Mouse (Mus musculus): ENCODE data around the gene Phgr1. TPM values are rescaled to one million over a fixed set of nuclear protein-coding genes. Genes with fewer than 3 reads are reported as not detected.

Phgr1 gene
- polyA plus RNA-seq (2015; fragmentation: Nextera tagmentation; extraction: Ambion mirVana): not detected in 2 replicates

DNA sequence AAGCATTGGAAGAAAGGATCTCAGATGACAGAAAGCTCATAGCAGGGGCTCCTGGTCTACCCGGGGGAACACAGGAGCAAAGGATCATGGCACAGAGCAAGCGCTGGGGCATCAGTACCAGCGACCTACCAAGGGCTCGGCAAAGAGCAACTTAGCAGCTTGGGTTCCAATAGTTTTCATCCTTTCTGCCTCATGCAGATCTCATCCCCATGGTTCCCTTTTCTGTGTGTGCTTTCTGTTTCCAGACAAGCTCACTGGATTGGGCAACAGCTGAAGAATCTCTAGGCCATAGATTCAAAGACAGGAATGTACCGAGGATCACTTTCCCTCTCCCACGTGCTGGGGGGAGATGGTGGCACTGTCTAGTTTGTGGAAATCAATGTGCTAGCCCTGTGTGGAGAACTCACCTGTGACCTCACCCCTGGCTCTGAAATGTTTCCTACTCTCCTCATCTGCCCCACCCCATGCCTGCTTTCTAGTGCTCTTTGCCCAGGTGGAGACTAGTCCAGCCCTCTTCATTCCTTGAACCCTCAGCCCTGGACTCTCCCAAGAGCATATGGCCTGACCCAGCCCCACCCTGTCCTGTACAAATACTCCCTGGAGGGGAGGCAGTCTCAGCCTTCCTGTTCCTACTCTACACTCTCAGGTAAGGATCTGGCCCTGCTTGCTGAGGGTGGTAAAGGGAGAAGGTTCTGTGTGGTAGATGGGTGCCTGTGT is at the start of gene Phgr1:
Gene Phgr1, plus strand, starts transcription at position 612 of the 717 bp plus-strand sequence.
- WGBS: 84% methylated on average over 6 of the region's 6 CpGs
- no peak for ATAC-seq (replicated peaks)

DNA sequence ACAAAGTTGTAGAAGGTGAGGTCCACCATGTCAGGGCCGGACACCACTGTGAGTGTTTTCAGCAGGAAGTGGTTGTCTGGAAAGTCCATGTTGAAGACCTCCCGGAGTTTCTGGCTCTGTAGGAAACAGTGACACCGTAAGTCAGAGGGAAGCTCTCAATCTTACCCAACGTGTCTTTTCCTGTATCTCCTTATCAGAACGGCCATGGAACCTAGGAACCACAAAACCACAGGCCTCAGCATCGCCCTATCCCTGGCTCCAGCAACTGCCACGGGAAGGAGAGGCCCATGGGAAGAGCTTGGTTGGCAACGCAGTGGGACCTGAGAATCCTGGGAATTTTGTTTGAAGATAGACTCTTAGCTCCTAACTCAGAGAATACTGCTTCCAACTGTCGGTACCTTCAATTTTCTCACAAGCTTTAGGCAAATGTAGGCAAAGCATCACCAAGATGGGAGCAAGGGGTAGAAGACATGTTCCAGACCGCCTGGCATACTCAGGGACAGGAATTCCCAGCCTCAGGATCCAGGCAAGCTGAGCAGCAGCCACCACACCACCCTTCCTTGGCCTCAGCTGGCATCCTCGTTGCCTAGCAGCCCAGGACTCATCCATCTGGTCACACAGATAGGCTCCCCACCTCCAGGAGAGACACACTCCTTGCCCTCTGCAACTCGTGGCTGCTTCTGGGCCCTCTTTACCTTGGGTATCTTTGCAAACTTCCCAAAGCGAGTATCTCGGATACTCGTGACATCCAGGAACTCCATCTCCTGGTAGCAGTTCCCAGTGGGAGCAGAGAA is 48.7 kb upstream of the Phgr1 start:
- WGBS: 87% methylated on average over 15 of the region's 15 CpGs

More for the DNA sequence above, at the start of gene Phgr1:
- H3K9ac ChIP-seq (replicated peaks): no peak within 1 kb of the TSS
- peaks cover 18% of the 10 kb centered on the region for H3K4me1 ChIP-seq
- H3K9me3 ChIP-seq: no peaks in the 10 kb centered on the region
- H3K36me3 ChIP-seq: no peaks in the 10 kb centered on the region
- no peak within 1 kb of the TSS for H3K4me2 ChIP-seq (replicated peaks)
- H3K4me3 ChIP-seq: no peak within 1 kb of the TSS
- no peaks in the 10 kb centered on the region for H3K27me3 ChIP-seq
- H3K27ac ChIP-seq (replicated peaks): no peak within 1 kb of the TSS

DNA sequence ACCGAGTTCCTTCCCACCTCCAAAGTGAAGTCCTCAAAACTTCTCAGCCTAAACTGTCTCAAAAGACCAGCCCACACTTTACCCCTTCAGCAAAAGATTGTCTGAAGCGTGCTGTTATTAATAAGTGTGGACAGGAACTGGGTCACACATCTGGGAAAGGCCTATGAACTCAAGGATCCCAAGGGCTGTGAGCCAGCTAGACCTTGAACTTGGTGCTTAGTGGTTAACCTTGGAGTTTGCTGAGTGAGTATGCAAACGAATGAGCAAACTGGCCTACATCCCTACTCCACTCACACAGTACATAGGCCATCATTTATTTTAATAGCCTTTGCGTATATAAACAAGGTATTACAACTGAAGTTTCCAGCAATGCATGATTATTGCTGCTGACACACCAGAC is 47.1 kb upstream of the Phgr1 start:
- Histone ChIP-seq H3K9ac (replicated peaks) (no peak overlapping the region), H3K9me3 (no peaks in the 10 kb centered on the region), H3K27ac (replicated peaks) (no peak overlapping the region), H3K27me3 (no peaks in the 10 kb centered on the region), H3K4me1 (peaks cover 9% of the 10 kb centered on the region; the same call in 1 of the 2 replicates), H3K36me3 (no peaks in the 10 kb centered on the region), H3K4me3 (no peak overlapping the region), H3K4me2 (replicated peaks) (no peak overlapping the region)
- WGBS: 88% methylated on average over 4 of the region's 4 CpGs
- no peak for ATAC-seq (replicated peaks)

More for the DNA sequence above, 48.7 kb upstream of the Phgr1 start:
- no peak for ATAC-seq (replicated peaks)
- Histone ChIP-seq H3K27me3 (no peaks in the 10 kb centered on the region), H3K4me1 (0 out of 2 replicates have a peak, but pooled peaks cover 3% of the 10 kb centered on the region), H3K4me2 (replicated peaks) (no peak overlapping the region), H3K36me3 (no peaks in the 10 kb centered on the region), H3K4me3 (no peak overlapping the region), H3K9ac (replicated peaks) (no peak overlapping the region), H3K9me3 (no peaks in the 10 kb centered on the region), H3K27ac (replicated peaks) (no peak overlapping the region)

DNA sequence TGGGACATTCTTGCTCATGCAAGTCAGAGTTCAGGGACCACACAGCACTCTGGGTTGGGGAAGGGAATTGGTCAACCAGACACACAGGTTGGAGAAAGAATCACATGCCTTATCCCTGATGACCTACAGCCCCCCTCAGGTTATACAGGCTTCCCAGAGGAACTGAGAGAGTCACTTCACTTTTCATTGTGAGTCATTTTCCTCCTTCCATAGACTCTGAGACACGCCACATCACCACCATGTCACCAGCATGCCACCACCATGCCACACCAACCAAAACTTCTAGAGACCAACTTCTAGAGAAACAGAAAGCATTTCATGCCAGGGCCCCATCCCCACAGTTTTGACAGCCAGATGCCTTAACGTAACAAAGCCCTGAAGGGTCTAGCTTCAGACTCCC is 45.7 kb upstream of the Phgr1 start:
- no peaks in the 10 kb centered on the region for H3K36me3 ChIP-seq
- no peak overlapping the region for H3K4me3 ChIP-seq
- peaks cover 14% of the 10 kb centered on the region; the same call in 1 of the 2 replicates for H3K4me1 ChIP-seq
- no peak overlapping the region for H3K27ac ChIP-seq (replicated peaks)
- H3K27me3 ChIP-seq: no peaks in the 10 kb centered on the region
- no peaks in the 10 kb centered on the region for H3K9me3 ChIP-seq
- WGBS: 80% methylated on average over 2 of the region's 2 CpGs
- H3K4me2 ChIP-seq (replicated peaks): no peak overlapping the region
- no peak overlapping the region for H3K9ac ChIP-seq (replicated peaks)
- no peak for ATAC-seq (replicated peaks)

GRCm38 (mm10) chr2:118727911-118728310 is 44.7 kb upstream of the Phgr1 start:
- H3K9ac ChIP-seq (replicated peaks): no peak overlapping the region
- peaks cover 15% of the 10 kb centered on the region for H3K4me1 ChIP-seq
- no peak overlapping the region for H3K4me2 ChIP-seq (replicated peaks)
- 27% methylated on average over 9 of the region's 9 CpGs for WGBS
- H3K36me3 ChIP-seq: no peaks in the 10 kb centered on the region
- H3K27ac ChIP-seq (replicated peaks): no peak overlapping the region
- H3K27me3 ChIP-seq: no peaks in the 10 kb centered on the region
- ATAC-seq (replicated peaks): no peak
- no peaks in the 10 kb centered on the region for H3K9me3 ChIP-seq
- H3K4me3 ChIP-seq: no peak overlapping the region

GRCm38 (mm10) chr2:118728337-118728736 is 44.2 kb upstream of the Phgr1 start, which contains the start of gene Plcb2:
Plcb2 (minus strand) TSS chr2:118728438.
- H3K4me3 ChIP-seq: no peak within 1 kb of the TSS
- no peak within 1 kb of the TSS for H3K27ac ChIP-seq (replicated peaks)
- no peaks in the 10 kb centered on the region for H3K9me3 ChIP-seq
- no peaks in the 10 kb centered on the region for H3K36me3 ChIP-seq
- peaks cover 19% of the 10 kb centered on the region for H3K4me1 ChIP-seq
- H3K9ac ChIP-seq (replicated peaks): no peak within 1 kb of the TSS
- H3K27me3 ChIP-seq: no peaks in the 10 kb centered on the region
- no peak for ATAC-seq (replicated peaks)
- 26% methylated on average over 7 of the region's 7 CpGs for WGBS
- no peak within 1 kb of the TSS for H3K4me2 ChIP-seq (replicated peaks)

DNA sequence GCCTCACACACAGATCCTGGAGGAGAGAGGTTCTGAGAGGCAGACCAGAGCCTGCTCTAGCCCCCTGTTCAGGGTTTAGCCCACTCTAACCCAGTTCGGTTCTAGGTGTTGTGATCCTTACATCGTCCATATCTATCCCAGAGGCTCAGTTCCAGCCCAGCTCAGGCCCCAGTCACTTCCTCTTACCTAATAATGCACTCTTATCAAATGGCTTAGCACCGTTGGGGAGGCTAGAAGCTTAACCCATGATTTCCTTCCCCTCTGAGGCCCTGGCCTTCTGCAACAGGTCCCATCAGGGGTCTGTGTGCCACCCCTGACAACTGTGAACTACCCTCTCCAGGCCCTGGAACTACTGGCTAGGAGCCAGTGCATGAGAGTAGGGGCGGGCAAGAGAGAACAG is 43.4 kb upstream of the Phgr1 start:
- H3K27me3 ChIP-seq: no peaks in the 10 kb centered on the region
- no peak overlapping the region for H3K27ac ChIP-seq (replicated peaks)
- no peak overlapping the region for H3K4me3 ChIP-seq
- H3K9me3 ChIP-seq: no peaks in the 10 kb centered on the region
- H3K4me2 ChIP-seq (replicated peaks): no peak overlapping the region
- H3K9ac ChIP-seq (replicated peaks): no peak overlapping the region
- WGBS: 51% methylated on average over 4 of the region's 4 CpGs
- ATAC-seq (replicated peaks): no peak
- peaks cover 26% of the 10 kb centered on the region for H3K4me1 ChIP-seq
- no peaks in the 10 kb centered on the region for H3K36me3 ChIP-seq

GRCm38 (mm10) chr2:118729816-118730621 is 42.5 kb upstream of the Phgr1 start:
- peaks cover 28% of the 10 kb centered on the region for H3K4me1 ChIP-seq
- ATAC-seq (replicated peaks): no peak
- no peaks in the 10 kb centered on the region for H3K36me3 ChIP-seq
- H3K9me3 ChIP-seq: no peaks in the 10 kb centered on the region
- no peaks in the 10 kb centered on the region for H3K27me3 ChIP-seq
- 21% methylated on average over 8 of the region's 8 CpGs for WGBS
- no peak overlapping the region for H3K4me2 ChIP-seq (replicated peaks)
- no peak overlapping the region for H3K4me3 ChIP-seq
- no peak overlapping the region for H3K27ac ChIP-seq (replicated peaks)
- no peak overlapping the region for H3K9ac ChIP-seq (replicated peaks)

- ATAC-seq (replicated peaks): no peak
These were observed 42.0 kb upstream of the Phgr1 start for GRCm38 (mm10) chr2:118730622-118730915.

GRCm38 (mm10) chr2:118731981-118732380 is 40.6 kb upstream of the Phgr1 start:
- WGBS: 87% methylated on average over 5 of the region's 5 CpGs
- Histone ChIP-seq H3K9me3 (no peaks in the 10 kb centered on the region), H3K4me2 (replicated peaks) (no peak overlapping the region), H3K36me3 (no peaks in the 10 kb centered on the region), H3K9ac (replicated peaks) (no peak overlapping the region), H3K27ac (replicated peaks) (no peak overlapping the region), H3K4me1 (peaks cover 28% of the 10 kb centered on the region), H3K4me3 (no peak overlapping the region), H3K27me3 (no peaks in the 10 kb centered on the region)
- ATAC-seq (replicated peaks): no peak

More at GRCm38 (mm10) chr2:118730622-118730915, 42.0 kb upstream of the Phgr1 start:
- WGBS: 8% methylated on average over 3 of the region's 3 CpGs
- H3K4me1 ChIP-seq: peaks cover 28% of the 10 kb centered on the region
- no peak overlapping the region for H3K4me2 ChIP-seq (replicated peaks)
- H3K27me3 ChIP-seq: no peaks in the 10 kb centered on the region
- no peak overlapping the region for H3K4me3 ChIP-seq
- no peak overlapping the region for H3K9ac ChIP-seq (replicated peaks)
- H3K9me3 ChIP-seq: no peaks in the 10 kb centered on the region
- H3K27ac ChIP-seq (replicated peaks): no peak overlapping the region
- H3K36me3 ChIP-seq: no peaks in the 10 kb centered on the region

DNA sequence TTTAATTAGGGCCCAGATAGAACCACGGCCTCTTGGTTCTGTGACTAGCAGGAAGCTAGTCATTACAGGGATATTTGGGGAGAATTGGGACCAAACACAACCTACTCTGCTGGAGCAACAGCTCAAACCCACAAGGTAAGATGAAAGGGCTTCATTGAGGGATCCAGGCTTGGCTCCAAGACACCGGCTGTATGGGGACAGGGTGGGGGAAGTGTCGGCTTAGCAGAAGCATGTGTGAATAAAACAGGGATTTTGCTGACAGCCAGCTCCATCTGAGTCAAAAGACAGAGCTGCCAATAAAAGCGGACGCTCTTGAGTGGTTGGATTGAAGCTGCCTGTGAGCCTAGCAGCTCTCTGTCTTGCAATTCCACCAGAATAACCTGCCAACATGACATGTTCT is 39.2 kb upstream of the Phgr1 start:
- peaks cover 27% of the 10 kb centered on the region for H3K4me1 ChIP-seq
- H3K9me3 ChIP-seq: no peaks in the 10 kb centered on the region
- H3K4me3 ChIP-seq: no peak overlapping the region
- no peak overlapping the region for H3K9ac ChIP-seq (replicated peaks)
- H3K36me3 ChIP-seq: no peaks in the 10 kb centered on the region
- H3K4me2 ChIP-seq (replicated peaks): no peak overlapping the region
- peak overlapping the region; percentile 61 for H3K27ac ChIP-seq (replicated peaks)
- no peaks in the 10 kb centered on the region for H3K27me3 ChIP-seq
- WGBS: 28% methylated on average over 5 of the region's 5 CpGs
- ATAC-seq (replicated peaks): peak; percentile 83

GRCm38 (mm10) chr2:118740341-118740740 is 32.2 kb upstream of the Phgr1 start:
- Histone ChIP-seq H3K4me2 (replicated peaks) (no peak overlapping the region), H3K36me3 (no peaks in the 10 kb centered on the region), H3K4me3 (no peak overlapping the region), H3K9ac (replicated peaks) (no peak overlapping the region), H3K9me3 (no peaks in the 10 kb centered on the region), H3K27ac (replicated peaks) (no peak overlapping the region), H3K27me3 (no peaks in the 10 kb centered on the region), H3K4me1 (peaks cover 14% of the 10 kb centered on the region)
- no peak for ATAC-seq (replicated peaks)
- 70% methylated on average over 3 of the region's 3 CpGs for WGBS
